Mouse (Mus musculus): Measurements from ENCODE around the gene Wfdc11. TPM values are rescaled to one million over a fixed set of nuclear protein-coding genes. Genes with fewer than 3 reads are reported as not detected.
A peak's percentile ranks its signal among the peaks of the same experiment; 100 is the strongest.

Wfdc11 gene
- polyA plus RNA-seq, 1 experiment, result not detected

DNA sequence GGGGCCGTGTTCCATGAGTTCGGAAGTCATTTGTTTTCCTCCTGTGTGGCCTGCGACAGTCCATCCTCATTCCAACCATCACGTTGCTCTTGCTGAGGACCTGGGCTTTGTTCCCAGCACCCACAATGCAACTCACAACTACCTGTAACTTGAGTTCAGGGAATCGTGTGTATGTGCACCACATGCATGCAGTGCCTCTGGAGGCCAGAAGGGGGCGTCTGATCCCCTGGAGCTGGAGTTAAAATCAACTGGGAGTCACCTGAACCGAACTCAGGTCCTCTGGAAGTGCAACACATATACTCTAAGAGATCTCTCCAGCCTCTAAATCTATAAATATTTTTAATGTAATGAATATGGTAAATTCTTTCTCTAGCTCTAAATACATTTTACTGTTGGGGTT is 2.2 kb upstream of the Wfdc11 start:
- 80% methylated on average over 7 of the region's 7 CpGs for WGBS
- Histone ChIP-seq H3K4me3 (ENCODE audit: low read depth, low read length) (no peak overlapping the region), H3K27ac (ENCODE audit: insufficient read depth, low read depth, low read length) (no peak overlapping the region), H3K4me1 (ENCODE audit: control insufficient read depth, insufficient read depth, insufficient read length, low read length) (peaks cover 10% of the 10 kb centered on the region), H3K36me3 (ENCODE audit: control insufficient read depth, insufficient read depth, low read length) (no peaks in the 10 kb centered on the region), H3K27me3 (ENCODE audit: control insufficient read depth, insufficient read depth, low read length) (no peaks in the 10 kb centered on the region)
- no peak for TF ChIP-seq POLR2A (IDR thresholded peaks at IDR 0.05; ENCODE audit: low read depth, low read length)
- TF ChIP-seq CTCF (IDR thresholded peaks at IDR 0.05; ENCODE audit: extremely low read depth, insufficient read length, insufficient replicate concordance, low read depth, low read length), result peak; percentile 48; the same call in 1 of the 2 replicates

DNA sequence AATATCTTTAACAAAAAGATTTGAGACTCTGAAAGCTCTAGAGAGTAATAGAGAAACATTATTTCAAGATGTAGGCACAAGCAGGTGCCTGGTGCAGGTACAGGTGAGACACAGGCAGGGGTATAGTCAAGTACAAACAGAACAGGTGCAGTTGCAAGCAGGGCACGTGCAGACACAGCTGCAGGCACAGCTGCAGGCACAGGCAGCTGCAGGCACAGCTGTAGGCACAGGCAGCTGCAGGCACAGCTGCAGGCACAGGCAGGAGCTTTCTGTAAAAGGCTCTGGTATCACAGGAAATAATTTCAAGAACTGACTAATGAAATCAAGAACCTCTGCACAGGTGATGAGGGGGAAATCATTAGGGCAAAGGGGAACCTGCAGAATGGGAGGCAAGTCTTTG is 2.9 kb downstream of the Wfdc11 start:
- 0% methylated on average over 1 of the region's 1 CpGs for WGBS
- TF ChIP-seq POLR2A (IDR thresholded peaks at IDR 0.05; ENCODE audit: low read depth, low read length), result no peak
- TF ChIP-seq CTCF (IDR thresholded peaks at IDR 0.05; ENCODE audit: extremely low read depth, insufficient read length, insufficient replicate concordance, low read depth, low read length), result no peak
- Histone ChIP-seq H3K27ac (ENCODE audit: insufficient read depth, low read depth, low read length) (no peak overlapping the region), H3K4me1 (ENCODE audit: control insufficient read depth, insufficient read depth, insufficient read length, low read length) (no peaks in the 10 kb centered on the region), H3K4me3 (ENCODE audit: low read depth, low read length) (no peak overlapping the region), H3K36me3 (ENCODE audit: control insufficient read depth, insufficient read depth, low read length) (no peaks in the 10 kb centered on the region), H3K27me3 (ENCODE audit: control insufficient read depth, insufficient read depth, low read length) (no peaks in the 10 kb centered on the region)

DNA sequence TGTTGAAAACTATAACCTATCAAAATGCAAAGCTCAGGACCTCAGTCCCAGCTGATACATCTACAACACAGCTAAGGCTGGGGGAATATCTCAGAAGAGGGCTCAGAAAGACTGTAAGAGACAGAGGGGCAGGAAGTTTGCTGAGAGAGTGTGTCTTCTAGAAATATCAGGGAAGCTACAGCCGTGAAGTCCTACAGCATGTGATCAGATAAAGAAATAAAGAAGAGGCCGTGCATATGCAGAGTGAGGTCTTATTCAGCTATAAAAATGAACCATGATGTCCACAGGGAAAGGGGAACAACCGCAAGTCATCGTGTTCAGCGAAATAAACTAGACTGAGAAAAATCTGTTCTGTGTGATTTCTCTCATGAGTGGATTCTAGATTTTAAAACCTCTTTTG is 3.6 kb downstream of the Wfdc11 start:
- Histone ChIP-seq H3K36me3 (ENCODE audit: control insufficient read depth, insufficient read depth, low read length) (no peaks in the 10 kb centered on the region), H3K4me1 (ENCODE audit: control insufficient read depth, insufficient read depth, insufficient read length, low read length) (no peaks in the 10 kb centered on the region), H3K27me3 (ENCODE audit: control insufficient read depth, insufficient read depth, low read length) (no peaks in the 10 kb centered on the region), H3K27ac (ENCODE audit: insufficient read depth, low read depth, low read length) (no peak overlapping the region), H3K4me3 (ENCODE audit: low read depth, low read length) (no peak overlapping the region)
- TF ChIP-seq CTCF (IDR thresholded peaks at IDR 0.05; ENCODE audit: extremely low read depth, insufficient read length, insufficient replicate concordance, low read depth, low read length) (no peak), POLR2A (IDR thresholded peaks at IDR 0.05; ENCODE audit: low read depth, low read length) (no peak)
- 74% methylated on average over 5 of the region's 5 CpGs for WGBS

DNA sequence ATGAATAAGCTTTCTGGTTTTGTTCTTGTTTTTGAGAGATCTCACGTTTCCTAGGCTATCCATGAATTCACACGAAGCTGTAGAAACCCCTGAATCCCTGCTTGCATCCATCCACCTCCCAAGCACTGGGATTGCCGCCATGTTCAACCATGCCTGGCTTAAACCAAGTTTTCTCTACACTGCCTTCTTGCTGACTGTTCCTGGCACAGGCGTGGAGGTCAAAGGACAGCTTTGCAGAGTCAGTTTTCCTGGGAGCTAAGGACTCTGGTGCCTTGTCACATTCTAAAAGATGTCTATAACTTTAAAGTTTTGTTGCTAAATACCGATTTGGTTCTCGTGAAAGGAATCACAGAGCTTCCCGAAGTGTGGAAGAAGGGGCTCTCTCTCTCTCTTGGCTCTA is 9.0 kb downstream of the Wfdc11 start:
- no peak overlapping the region for H3K4me3 ChIP-seq (ENCODE audit: low read depth, low read length)
- H3K27me3 ChIP-seq (ENCODE audit: control insufficient read depth, insufficient read depth, low read length), result no peaks in the 10 kb centered on the region
- no peak for TF ChIP-seq POLR2A (IDR thresholded peaks at IDR 0.05; ENCODE audit: low read depth, low read length)
- TF ChIP-seq CTCF (IDR thresholded peaks at IDR 0.05; ENCODE audit: extremely low read depth, insufficient read length, insufficient replicate concordance, low read depth, low read length), result no peak
- WGBS, result 91% methylated on average over 7 of the region's 7 CpGs
- H3K36me3 ChIP-seq (ENCODE audit: control insufficient read depth, insufficient read depth, low read length), result no peaks in the 10 kb centered on the region
- H3K27ac ChIP-seq (ENCODE audit: insufficient read depth, low read depth, low read length), result no peak overlapping the region
- H3K4me1 ChIP-seq (ENCODE audit: control insufficient read depth, insufficient read depth, insufficient read length, low read length), result no peaks in the 10 kb centered on the region

DNA sequence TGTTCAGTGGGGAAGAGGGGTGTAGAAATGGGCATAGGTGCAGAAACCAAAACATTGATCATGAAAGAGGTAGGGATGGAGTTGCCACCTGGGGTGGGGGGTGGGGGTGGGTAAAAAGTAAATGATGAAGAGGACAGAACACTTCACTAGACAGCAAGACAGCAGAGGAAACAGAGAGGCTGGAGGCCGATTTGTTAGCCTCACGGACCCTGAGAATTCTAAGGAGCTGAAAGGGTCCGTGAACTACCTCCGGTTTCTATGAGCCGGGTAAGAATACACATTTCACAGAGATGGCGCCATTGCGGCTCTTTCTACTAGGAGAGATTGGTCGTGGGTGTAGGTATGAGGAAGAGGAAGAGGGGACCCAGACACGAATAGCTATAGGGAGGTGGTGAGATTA is 17.4 kb downstream of the Wfdc11 start, which contains the start of gene Wfdc9:
Wfdc9 (minus strand) TSS at position 101 of the 400 bp plus-strand sequence.
- H3K27me3 ChIP-seq (ENCODE audit: control insufficient read depth, insufficient read depth, low read length), result no peaks in the 10 kb centered on the region
- H3K36me3 ChIP-seq (ENCODE audit: control insufficient read depth, insufficient read depth, low read length), result no peaks in the 10 kb centered on the region
- TF ChIP-seq CTCF (IDR thresholded peaks at IDR 0.05; ENCODE audit: extremely low read depth, insufficient read length, insufficient replicate concordance, low read depth, low read length) (no peak), POLR2A (IDR thresholded peaks at IDR 0.05; ENCODE audit: low read depth, low read length) (no peak)
- H3K4me3 ChIP-seq (ENCODE audit: low read depth, low read length), result no peak within 1 kb of the TSS
- H3K27ac ChIP-seq (ENCODE audit: insufficient read depth, low read depth, low read length), result no peak within 1 kb of the TSS
- H3K4me1 ChIP-seq (ENCODE audit: control insufficient read depth, insufficient read depth, insufficient read length, low read length), result no peaks in the 10 kb centered on the region
- 66% methylated on average over 9 of the region's 9 CpGs for WGBS

DNA sequence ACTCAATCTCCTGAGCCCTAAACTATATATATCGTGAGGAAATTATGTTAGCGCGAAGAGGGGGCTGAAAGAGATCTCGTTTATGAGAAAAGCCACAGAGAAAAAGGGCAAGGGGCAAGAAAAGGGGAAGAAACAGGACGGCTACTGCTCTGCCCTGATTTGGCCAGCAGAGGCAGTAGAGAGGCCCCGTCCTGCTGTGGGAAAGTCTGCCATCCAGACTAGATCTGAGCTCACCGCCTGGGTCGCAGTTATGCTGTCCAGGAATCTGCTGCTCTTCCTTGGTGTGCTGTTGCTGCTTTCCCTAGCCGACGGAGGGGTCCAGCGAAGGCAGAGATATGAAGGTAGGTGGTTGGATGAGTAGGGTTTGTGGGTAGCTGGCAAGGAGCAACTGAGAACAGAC is 18.0 kb downstream of the Wfdc11 start, which contains the start of gene Wfdc10:
Wfdc10 (plus strand) TSS at position 189 of the 400 bp plus-strand sequence.
- Histone ChIP-seq H3K27ac (ENCODE audit: insufficient read depth, low read depth, low read length) (no peak within 1 kb of the TSS), H3K4me1 (ENCODE audit: control insufficient read depth, insufficient read depth, insufficient read length, low read length) (no peaks in the 10 kb centered on the region), H3K27me3 (ENCODE audit: control insufficient read depth, insufficient read depth, low read length) (no peaks in the 10 kb centered on the region), H3K36me3 (ENCODE audit: control insufficient read depth, insufficient read depth, low read length) (no peaks in the 10 kb centered on the region), H3K4me3 (ENCODE audit: low read depth, low read length) (no peak within 1 kb of the TSS)
- TF ChIP-seq POLR2A (IDR thresholded peaks at IDR 0.05; ENCODE audit: low read depth, low read length) (no peak), CTCF (IDR thresholded peaks at IDR 0.05; ENCODE audit: extremely low read depth, insufficient read length, insufficient replicate concordance, low read depth, low read length) (peak; percentile 88)
- 13% methylated on average over 11 of the region's 11 CpGs for WGBS

- H3K27me3 ChIP-seq (ENCODE audit: control insufficient read depth, insufficient read depth, low read length), result no peaks in the 10 kb centered on the region
- H3K4me3 ChIP-seq (ENCODE audit: low read depth, low read length), result no peak overlapping the region
- H3K36me3 ChIP-seq (ENCODE audit: control insufficient read depth, insufficient read depth, low read length), result no peaks in the 10 kb centered on the region
- 84% methylated on average over 13 of the region's 13 CpGs for WGBS
- no peak overlapping the region for H3K27ac ChIP-seq (ENCODE audit: insufficient read depth, low read depth, low read length)
- no peak for TF ChIP-seq CTCF (IDR thresholded peaks at IDR 0.05; ENCODE audit: extremely low read depth, insufficient read length, insufficient replicate concordance, low read depth, low read length)
- TF ChIP-seq POLR2A (IDR thresholded peaks at IDR 0.05; ENCODE audit: low read depth, low read length), result no peak
- peaks cover 4% of the 10 kb centered on the region; the same call in 1 of the 2 replicates for H3K4me1 ChIP-seq (ENCODE audit: control insufficient read depth, insufficient read depth, insufficient read length, low read length)
Observed at GRCm38 (mm10) chr2:164641881-164642673, 31.8 kb downstream of the Wfdc11 start.

Measured in small intestine, adult 2 months (tissue).